Mouse (Mus musculus): ENCODE results near the gene Gatad1.
"Not testable (repeated sequence)": the region's sequence is repeated elsewhere in the genome, so short reads cannot be mapped to it uniquely, and the experiment has no call there.

The Gatad1 gene

GRCm38 (mm10) chr5:3644621-3645020, 12.4 kb downstream of the Gatad1 start:
- intact Hi-C loops (cut with DNase I) = loop anchor here (5.0 kb wide), 1 partner anchor 158 kb away; the partner anchor contains the start of genes Ankib1 and Krit1

GRCm38 (mm10) chr5:3635286-3635685, 21.7 kb downstream of the Gatad1 start:
- intact Hi-C loops (cut with DNase I) = no loop called here

- intact Hi-C loops (cut with DNase I) = no loop called here
Observed at GRCm38 (mm10) chr5:3633951-3634350, 23.0 kb downstream of the Gatad1 start.

- intact Hi-C loops (cut with DNase I) = no loop called here
Observed at GRCm38 (mm10) chr5:3633315-3633714, 23.7 kb downstream of the Gatad1 start.

- intact Hi-C loops (cut with DNase I) = no loop called here
Observed at GRCm38 (mm10) chr5:3632285-3632684, 24.7 kb downstream of the Gatad1 start.

GRCm38 (mm10) chr5:3631512-3632271, 25.3 kb downstream of the Gatad1 start:
- intact Hi-C loops (cut with DNase I) = no loop called here

- intact Hi-C loops (cut with DNase I) = no loop called here
Observed at GRCm38 (mm10) chr5:3630055-3630454, 26.9 kb downstream of the Gatad1 start.

- intact Hi-C loops (cut with DNase I) = no loop called here
Observed at GRCm38 (mm10) chr5:3620486-3620885, 36.5 kb downstream of the Gatad1 start.

- intact Hi-C loops (cut with DNase I) = not testable (repeated sequence)
Observed at GRCm38 (mm10) chr5:3611835-3612234, 45.1 kb downstream of the Gatad1 start.

- intact Hi-C loops (cut with DNase I) = no loop called here
Observed at GRCm38 (mm10) chr5:3609241-3609640, 47.7 kb downstream of the Gatad1 start.

GRCm38 (mm10) chr5:3607114-3607513, 49.9 kb downstream of the Gatad1 start:
- intact Hi-C loops (cut with DNase I) = no loop called here

- intact Hi-C loops (cut with DNase I) = no loop called here
Observed at GRCm38 (mm10) chr5:3600790-3601189, 56.2 kb downstream of the Gatad1 start.

- intact Hi-C loops (cut with DNase I) = no loop called here
Observed at GRCm38 (mm10) chr5:3600298-3600697, 56.7 kb downstream of the Gatad1 start.

- intact Hi-C loops (cut with DNase I) = loop anchor here (10.0 kb wide), 1 partner anchor 54 kb away; the partner anchor contains the start of gene Fam133b
Observed at GRCm38 (mm10) chr5:3598766-3599165, 58.2 kb downstream of the Gatad1 start.

GRCm38 (mm10) chr5:3597171-3597570, 59.8 kb downstream of the Gatad1 start:
- intact Hi-C loops (cut with DNase I) = loop anchor here (10.0 kb wide), 1 partner anchor 52 kb away; the partner anchor contains the start of gene Fam133b

- intact Hi-C loops (cut with DNase I) = loop anchor here (10.0 kb wide), 1 partner anchor 52 kb away; the partner anchor contains the start of gene Fam133b
Observed at GRCm38 (mm10) chr5:3596399-3596766, 60.6 kb downstream of the Gatad1 start, which contains the start of gene Rbm48. Gene Rbm48, minus strand, starts transcription at chr5:3596585.

GRCm38 (mm10) chr5:3595693-3596398, 61.1 kb downstream of the Gatad1 start, which contains the start of gene Pex1:
Gene Pex1, plus strand, starts transcription at chr5:3596066.
- intact Hi-C loops (cut with DNase I) = loop anchor here (10.0 kb wide), 1 partner anchor 51 kb away; the partner anchor contains the start of gene Fam133b

Small RNAs within 50 kb of the gene (microRNA-seq; reads per million reads assigned to microRNA genes)
- gene Gm22926 = 0 reads per million in 2 experiments
- gene Gm26238 = 0 reads per million in 2 experiments
